Comparison of ENCODE assay signal across 8 mouse cellular contexts in genomic region chr16:44138979-44139535, GRCm38 (mm10). TPM values are rescaled to one million over a fixed set of nuclear protein-coding genes. Genes with fewer than 3 reads are reported as not detected.
DNase-seq lines count a peak whose midpoint lies in the region; ATAC-seq and TF ChIP-seq lines count a peak whose summit lies in the region.

No protein-coding gene starts in this region.

- DNase-seq in ES-E14 (ENCODE audit: low read depth, low spot score): peak; percentile 90
- DNase-seq in cerebellum, adult 11-12 months: peak; percentile 93
- DNase-seq in heart, postnatal 25 days (ENCODE audit: low spot score): peak; percentile 76
- DNase-seq in layer of hippocampus, adult 18-20 months (ENCODE audit: low spot score in 2 of 2): peak; percentile 82 to 93
- DNase-seq in lung, adult 2 months: peak; percentile 89
- peak; percentile 74 to 82 for DNase-seq in thymus, adult 18-20 months

- peaks cover 3 to 4% of the 10 kb centered on the region in 2 experiments; a peak in 2 of 4 replicates for H3K4me1 ChIP-seq in ES-E14 (ENCODE audit: control insufficient read depth in 2 of 2, insufficient read depth in 2 of 2, low read length in 2 of 2, poor library complexity in 1 of 2)
- peaks cover 29% of the 10 kb centered on the region for H3K4me1 ChIP-seq in forebrain, embryonic 15.5 days
- H3K4me1 ChIP-seq in lung, adult 2 months (ENCODE audit: control insufficient read depth, insufficient read depth, low read length): peaks cover 3% of the 10 kb centered on the region

- peak overlapping the region; percentile 86 for H3K4me2 ChIP-seq in forebrain, embryonic 15.5 days (replicated peaks)

- peak overlapping the region; percentile 82 to 100 for H3K4me3 ChIP-seq in ES-E14 (ENCODE audit: insufficient read depth in 1 of 2, low read depth in 1 of 2, low read length in 2 of 2, poor library complexity in 1 of 2, severe bottlenecking in 1 of 2)
- H3K4me3 ChIP-seq in forebrain, embryonic 15.5 days: peak overlapping the region; percentile 85
- H3K4me3 ChIP-seq in lung, adult 2 months (replicated peaks; ENCODE audit: extremely low read depth, low read depth, low read length): peak overlapping the region; percentile 82

- no peak for TF ChIP-seq POLR2A in lung, adult 2 months (IDR thresholded peaks at IDR 0.05; ENCODE audit: borderline replicate concordance, extremely low read depth, low read depth, low read length)

- peak overlapping the region; percentile 87 for H3K9ac ChIP-seq in ES-E14 (ENCODE audit: insufficient read depth, low read depth, low read length, poor library complexity, severe bottlenecking)
- peak overlapping the region; percentile 79 for H3K9ac ChIP-seq in forebrain, embryonic 15.5 days (replicated peaks)

- no peaks in the 10 kb centered on the region for H3K9me3 ChIP-seq in ES-E14 (ENCODE audit: control insufficient read depth, insufficient read depth, low read depth, low read length)
- H3K9me3 ChIP-seq in forebrain, embryonic 15.5 days: no peaks in the 10 kb centered on the region

- ATAC-seq in forebrain, embryonic 15.5 days (replicated peaks): peak; percentile 90
- peak; percentile 80 for ATAC-seq in neutrophil, adult 5-6 weeks (ENCODE audit: extremely low read depth, insufficient number of reproducible peaks, low FRiP score, poor library complexity, severe bottlenecking)

- no peaks in the 10 kb centered on the region for H3K36me3 ChIP-seq in ES-E14 (ENCODE audit: control insufficient read depth, insufficient read depth, low read length, poor library complexity, severe bottlenecking)
- H3K36me3 ChIP-seq in forebrain, embryonic 15.5 days: no peaks in the 10 kb centered on the region

- no peak for TF ChIP-seq CTCF in lung, adult 2 months (IDR thresholded peaks at IDR 0.05; ENCODE audit: insufficient read depth, low read length)

- H3K27me3 ChIP-seq in forebrain, embryonic 15.5 days: no peaks in the 10 kb centered on the region

- in situ Hi-C loops in ES-E14 (cut with MboI; ENCODE audit: low sequenced_read_pairs in 2 of 2, unreplicated experiment in 2 of 2): no loop called here

- under 1% methylated on average over 25 of the region's 25 CpGs for WGBS in forebrain, embryonic 15.5 days
- WGBS in lung, adult 2 months: under 1% methylated on average over 25 of the region's 25 CpGs

- peak overlapping the region; percentile 91 for H3K27ac ChIP-seq in ES-E14 (ENCODE audit: insufficient read depth, low read depth, low read length, poor library complexity, severe bottlenecking)
- peak overlapping the region; percentile 99 for H3K27ac ChIP-seq in forebrain, embryonic 15.5 days (replicated peaks)

- intact Hi-C loops in heart, postnatal 25 days (cut with DNase I): loop anchor here (10.0 kb wide), 1 partner anchor 244 kb away; no protein-coding TSS in a partner anchor

TF ChIP-seq in ES-E14, 5 proteins besides CTCF, POLR2A, EP300 and RAD21:
- TF ChIP-seq CHD2 (IDR thresholded peaks at IDR 0.05; ENCODE audit: low read depth, low read length) (0 out of 2 replicates have a peak, but pooled peaks have one; percentile 44), HCFC1 (IDR thresholded peaks at IDR 0.05; ENCODE audit: borderline replicate concordance, insufficient read depth, low read length) (no peak), ZNF384 (IDR thresholded peaks at IDR 0.05; ENCODE audit: low read depth, low read length) (peak; percentile 99), MAFK (IDR thresholded peaks at IDR 0.05; ENCODE audit: insufficient read depth, low read depth, low read length) (0 out of 2 replicates have a peak, but pooled peaks have one; percentile 32), ZC3H11A (IDR thresholded peaks at IDR 0.05; ENCODE audit: borderline replicate concordance, low read depth, low read length) (no peak)

RNA-seq across cellular contexts. Expression of gene Atp6v1a, which starts 0.4 kb away (rescaled TPM):
- total RNA-seq in ES-E14 (2012; rRNA removed): 67.9 and 82.8 TPM in 2 replicates
- 91.2 and 107 TPM in 2 replicates for polyA plus RNA-seq in forebrain, embryonic 15.5 days (2015; fragmentation: Nextera tagmentation; extraction: Ambion mirVana)
- 10 to 100 TPM; 28.0 to 30.3 TPM for total RNA-seq in heart, postnatal 25 days (2021)
- total RNA-seq in layer of hippocampus, adult 18-20 months (2021): 100 to 1,000 TPM; 566 to 590 TPM
- 21.2 and 34.4 TPM in 2 replicates for polyA plus RNA-seq in lung, adult 2 months (2012; rRNA removed)
- total RNA-seq in neutrophil, adult 5-6 weeks (2017): 45.8 and 49.7 TPM in 2 replicates

RNA-seq across cellular contexts. Expression of gene Naa50, which starts 0.6 kb away (rescaled TPM):
- 43.0 and 72.5 TPM in 2 replicates for total RNA-seq in ES-E14 (2012; rRNA removed)
- polyA plus RNA-seq in forebrain, embryonic 15.5 days (2015; fragmentation: Nextera tagmentation; extraction: Ambion mirVana): 82.1 and 84.7 TPM in 2 replicates
- 10 to 100 TPM; 56.0 to 60.1 TPM for total RNA-seq in heart, postnatal 25 days (2021)
- total RNA-seq in layer of hippocampus, adult 18-20 months (2021): 10 to 100 TPM; 64.2 to 65.7 TPM
- 8.3 and 9.3 TPM in 2 replicates for polyA plus RNA-seq in lung, adult 2 months (2012; rRNA removed)
- total RNA-seq in neutrophil, adult 5-6 weeks (2017): 26.7 and 29.3 TPM in 2 replicates

RNA-seq across cellular contexts. Expression of gene Usf3, which starts 34.0 kb away (rescaled TPM):
- total RNA-seq in ES-E14 (2012; rRNA removed): 7.1 and 10.3 TPM in 2 replicates
- polyA plus RNA-seq in forebrain, embryonic 15.5 days (2015; fragmentation: Nextera tagmentation; extraction: Ambion mirVana): 3.5 and 3.7 TPM in 2 replicates
- total RNA-seq in heart, postnatal 25 days (2021): 10 to 100 TPM; 16.4 to 20.9 TPM
- 10 to 100 TPM; 39.1 to 41.9 TPM for total RNA-seq in layer of hippocampus, adult 18-20 months (2021)
- 6.8 and 10.9 TPM in 2 replicates for polyA plus RNA-seq in lung, adult 2 months (2012; rRNA removed)
- 33.9 and 38.1 TPM in 2 replicates for total RNA-seq in neutrophil, adult 5-6 weeks (2017)

Comparison
In these comparisons a context has a peak if more than half of its experiments do, and no peak if none do; other contexts are left out.
1. Peak in every context shown above with its lines: DNase-seq, ATAC-seq, H3K4me3 ChIP-seq and H3K27ac ChIP-seq.